Mouse (Mus musculus) cerebellum, adult 2 months (tissue): ENCODE data around the gene Rapgef5. TPM values are rescaled to one million over a fixed set of nuclear protein-coding genes. Genes with fewer than 3 reads are reported as not detected.

Experiments
- DNase-seq, 2 experiments: peaks; one replicate each; pipeline ENCODE4 v3.0.0; 2021
- H3K27ac ChIP-seq: fragments of 200-500 bp; 2 replicates; pipeline ENCODE4 v1.5.1; 2012; ENCODE audit warnings: low read length, control low read depth, inconsistent platforms; ENCODE audit not compliant: insufficient read depth
- H3K27me3 ChIP-seq: fragments of 200-500 bp; 2 replicates; pipeline ENCODE4 v1.6.1; 2012; ENCODE audit warnings: inconsistent platforms, mild to moderate bottlenecking, low read length, moderate library complexity; ENCODE audit not compliant: control insufficient read depth, insufficient read depth
- H3K4me1 ChIP-seq: fragments of 200-500 bp; 2 replicates; pipeline ENCODE4 v1.6.1; 2011; ENCODE audit warnings: low read length; ENCODE audit not compliant: control insufficient read depth, insufficient read depth
- H3K4me3 ChIP-seq: fragments of 200-500 bp; replicated peaks from 2 replicates; pipeline ENCODE3; 2011; ENCODE audit warnings: mild to moderate bottlenecking, low read depth, low read length, control low read depth; ENCODE audit not compliant: insufficient read depth
- CTCF ChIP-seq: fragments of 200-500 bp; IDR thresholded peaks from 2 replicates; pipeline ENCODE4 v1.5.1; 2011; ENCODE audit warnings: low read depth, mild to moderate bottlenecking, control low read depth, low read length, moderate library complexity, borderline replicate concordance; ENCODE audit not compliant: insufficient read depth
- POLR2A ChIP-seq: fragments of 200-500 bp; IDR thresholded peaks from 2 replicates; pipeline ENCODE4 v1.6.1; 2011; ENCODE audit warnings: low read length, control low read depth, borderline replicate concordance; ENCODE audit not compliant: insufficient read depth
- WGBS: fragments of 180-500 bp; shearing (Covaris S2); methylation state at CpG from one replicate; pipeline ENCODE4 v1.1.7; 2018; 5-methylcytosine and 5-hydroxymethylcytosine counted together
- polyA plus RNA-seq: library from polyadenylated mRNA; depleted of rRNA; stranded (reverse); fragments of >200 nt; gene quantifications from 2 replicates; pipeline ENCODE4 v1.2.3, GENCODE M21; 2012

Gene Rapgef5
- polyA plus RNA-seq, 1 experiment = 26.7 TPM

DNA sequence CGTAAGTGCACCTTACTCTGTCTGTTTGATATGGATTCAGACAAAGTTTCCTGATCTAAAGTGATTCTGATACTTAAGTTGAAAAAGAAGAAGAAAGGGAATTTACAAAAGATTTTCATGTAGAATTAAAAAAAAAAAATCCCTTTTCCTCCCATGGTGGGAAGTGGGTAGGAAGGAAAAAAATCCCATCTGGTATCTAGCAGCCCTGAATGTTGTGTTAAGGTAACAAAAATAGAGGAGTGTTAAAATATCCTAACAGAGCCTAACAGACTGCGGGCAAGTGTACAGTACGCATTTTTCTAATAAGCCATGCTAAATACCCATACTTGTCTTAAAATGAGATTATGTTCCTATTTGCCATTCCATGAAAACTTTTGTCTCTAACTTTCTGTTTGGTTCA is 150.1 kb downstream of the Rapgef5 start:
- Histone ChIP-seq H3K4me3 (no peak overlapping the region), H3K27ac (no peak overlapping the region), H3K4me1 (no peaks in the 10 kb centered on the region), H3K27me3 (no peaks in the 10 kb centered on the region)
- 98% methylated on average over 3 of the region's 3 CpGs for WGBS
- no peak for DNase-seq
- TF ChIP-seq POLR2A (no peak), CTCF (no peak)

DNA sequence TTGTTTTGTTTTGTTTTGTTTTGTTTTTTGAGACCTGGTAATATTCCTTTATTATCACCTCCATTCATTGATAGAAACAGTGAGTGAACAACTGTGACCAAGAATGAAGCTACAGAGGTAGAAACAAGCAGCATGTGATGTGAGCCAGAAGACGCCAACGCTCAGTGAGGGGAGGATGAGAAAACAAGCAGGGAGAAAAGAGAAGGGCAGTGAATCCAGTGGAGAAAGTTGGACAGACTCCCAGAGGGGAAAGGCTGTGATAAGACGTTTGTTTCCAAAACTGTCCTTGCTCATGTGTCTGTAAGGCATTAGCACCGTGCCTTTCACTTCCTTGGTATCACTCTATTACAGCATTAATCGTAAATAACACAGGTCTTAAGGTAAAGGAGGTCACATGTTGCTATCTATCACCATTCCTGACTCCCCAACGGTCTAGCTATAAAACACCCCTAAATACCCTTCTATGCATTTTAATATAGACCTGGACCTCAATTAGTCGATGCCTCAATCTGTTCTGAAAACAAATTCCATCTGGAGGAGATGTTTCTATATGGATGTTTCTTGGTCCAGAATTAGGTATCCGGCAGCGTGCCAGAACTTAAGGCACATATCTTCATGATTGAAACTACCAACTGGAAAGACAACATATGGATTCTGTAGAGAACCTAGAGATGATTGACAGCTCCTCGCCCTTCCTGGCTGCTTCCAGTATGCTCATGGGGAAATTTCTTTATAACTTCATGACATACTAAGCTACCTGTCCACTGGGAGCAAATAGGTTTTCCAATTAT is 153.5 kb downstream of the Rapgef5 start:
- no peak for DNase-seq
- WGBS = 65% methylated on average over 10 of the region's 10 CpGs
- H3K27me3 ChIP-seq = no peaks in the 10 kb centered on the region
- H3K27ac ChIP-seq = no peak overlapping the region
- TF ChIP-seq POLR2A (no peak), CTCF (no peak)
- H3K4me3 ChIP-seq = no peak overlapping the region
- H3K4me1 ChIP-seq = no peaks in the 10 kb centered on the region

DNA sequence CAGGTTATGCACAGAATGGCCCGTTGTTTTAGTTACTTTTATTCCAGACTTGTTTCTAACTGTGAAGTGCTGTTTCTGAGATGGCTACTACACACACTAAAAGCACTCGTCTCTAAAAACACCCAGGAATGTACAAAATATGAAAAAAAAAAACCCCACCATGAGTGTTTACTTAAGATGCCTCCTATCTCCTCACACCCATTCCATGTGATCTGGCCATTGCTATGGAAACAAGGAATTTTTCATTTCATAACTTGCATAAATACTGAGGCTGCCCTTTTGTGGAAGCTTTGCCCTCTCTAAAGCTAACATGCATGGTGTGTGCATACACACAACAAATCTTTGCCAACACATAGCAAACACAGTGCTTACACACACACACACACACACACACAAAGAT is 156.9 kb downstream of the Rapgef5 start:
- no peak for TF ChIP-seq CTCF
- no peak for TF ChIP-seq POLR2A

DNA sequence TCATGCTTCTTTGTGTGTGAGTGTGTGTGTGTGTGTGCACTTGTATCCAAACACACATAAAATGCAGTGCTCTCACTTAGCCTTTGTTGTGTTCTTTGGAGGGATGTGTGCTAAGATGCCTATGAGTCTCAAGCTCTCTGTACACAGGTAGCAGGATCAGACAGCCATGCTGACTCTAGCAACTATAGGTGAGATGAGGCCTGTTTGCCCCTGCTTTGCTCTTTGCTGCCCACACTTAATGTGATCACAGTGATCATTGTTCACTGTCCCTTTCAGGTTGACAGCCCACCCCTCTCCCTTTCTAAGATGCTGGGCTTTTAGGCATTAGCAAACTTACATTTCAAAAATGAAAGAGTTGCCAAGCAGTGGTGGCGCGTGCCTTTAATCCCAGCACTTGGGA is 158.2 kb downstream of the Rapgef5 start:
- TF ChIP-seq CTCF (no peak), POLR2A (no peak)
- Histone ChIP-seq H3K27me3 (no peaks in the 10 kb centered on the region), H3K4me1 (no peaks in the 10 kb centered on the region), H3K4me3 (no peak overlapping the region), H3K27ac (no peak overlapping the region)
- DNase-seq = no peak
- WGBS = 97% methylated on average over 2 of the region's 2 CpGs

More for the DNA sequence above, 156.9 kb downstream of the Rapgef5 start:
- WGBS = 75% methylated on average over 2 of the region's 2 CpGs
- Histone ChIP-seq H3K4me3 (no peak overlapping the region), H3K4me1 (no peaks in the 10 kb centered on the region), H3K27me3 (no peaks in the 10 kb centered on the region), H3K27ac (no peak overlapping the region)
- no peak for DNase-seq

DNA sequence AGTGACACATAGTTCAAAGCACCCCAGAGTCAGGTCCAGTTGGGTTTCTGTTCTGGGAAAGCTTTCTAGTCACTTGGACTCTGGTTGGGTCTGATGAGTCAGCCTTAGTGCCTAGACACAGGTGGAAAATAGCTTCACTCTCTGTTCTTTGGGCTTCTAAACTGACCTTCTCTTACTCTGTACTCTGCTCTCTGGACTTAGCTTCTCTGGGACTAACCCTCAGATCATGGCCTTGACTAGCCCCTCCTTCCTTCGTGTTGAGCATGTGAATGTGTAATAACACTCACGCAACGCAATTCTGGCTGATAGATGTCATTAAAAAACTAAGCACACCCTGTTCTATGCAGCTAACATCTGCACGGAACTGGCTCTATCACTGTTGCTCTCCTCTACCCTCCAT is 160.0 kb downstream of the Rapgef5 start:
- no peak for TF ChIP-seq POLR2A
- TF ChIP-seq CTCF = no peak
- Histone ChIP-seq H3K4me1 (no peaks in the 10 kb centered on the region; the same call in 1 of the 2 replicates), H3K27ac (no peak overlapping the region), H3K4me3 (no peak overlapping the region), H3K27me3 (no peaks in the 10 kb centered on the region)
- DNase-seq = no peak
- WGBS = 90% methylated on average over 4 of the region's 4 CpGs

DNA sequence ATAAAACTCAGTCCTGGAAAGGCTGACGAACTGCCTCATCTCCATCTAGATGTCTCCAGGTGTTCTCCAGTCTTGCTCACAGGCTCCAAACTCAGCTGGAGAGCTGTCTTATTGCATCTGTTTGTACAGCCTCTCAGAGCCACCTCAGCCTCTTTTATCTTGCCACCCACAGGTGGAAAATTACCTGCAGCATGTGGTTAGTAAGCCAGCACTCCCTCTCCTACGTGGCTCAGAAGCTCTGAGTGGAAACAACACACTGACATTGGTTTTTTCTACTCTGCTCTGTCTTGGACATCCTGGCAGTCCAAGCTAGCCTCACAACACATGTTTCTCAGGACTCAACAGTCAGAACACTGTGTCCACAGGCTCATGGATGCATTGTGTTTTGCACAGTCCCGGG is 162.6 kb downstream of the Rapgef5 start:
- 76% methylated on average over 3 of the region's 3 CpGs for WGBS
- Histone ChIP-seq H3K27ac (no peak overlapping the region), H3K4me1 (no peaks in the 10 kb centered on the region; the same call in 1 of the 2 replicates), H3K27me3 (no peaks in the 10 kb centered on the region), H3K4me3 (no peak overlapping the region)
- no peak for TF ChIP-seq CTCF
- no peak for TF ChIP-seq POLR2A
- DNase-seq = no peak

DNA sequence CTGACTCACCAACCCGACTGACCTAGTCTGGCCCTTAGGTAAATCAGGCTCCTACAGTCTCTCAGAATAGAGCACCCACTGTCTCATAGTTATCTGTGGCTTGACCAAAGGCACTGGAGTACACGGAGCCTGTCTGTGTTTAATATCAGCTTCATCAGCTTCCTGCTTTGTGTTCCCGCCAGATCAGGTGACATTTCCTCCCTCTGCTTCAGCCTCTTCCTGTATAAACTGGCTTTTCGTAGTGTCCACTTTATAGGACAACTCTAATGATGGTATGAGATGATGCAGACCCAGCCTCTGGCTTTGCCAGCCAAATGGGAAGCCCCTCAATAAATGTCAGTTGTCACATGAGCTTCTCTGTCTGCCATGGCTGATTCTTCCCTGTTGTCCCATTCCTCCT is 163.5 kb downstream of the Rapgef5 start:
- TF ChIP-seq POLR2A (no peak), CTCF (no peak)
- no peaks in the 10 kb centered on the region for H3K27me3 ChIP-seq
- DNase-seq = no peak
- no peak overlapping the region for H3K4me3 ChIP-seq
- no peaks in the 10 kb centered on the region; the same call in 1 of the 2 replicates for H3K4me1 ChIP-seq
- H3K27ac ChIP-seq = no peak overlapping the region
- 79% methylated on average over 4 of the region's 4 CpGs for WGBS

DNA sequence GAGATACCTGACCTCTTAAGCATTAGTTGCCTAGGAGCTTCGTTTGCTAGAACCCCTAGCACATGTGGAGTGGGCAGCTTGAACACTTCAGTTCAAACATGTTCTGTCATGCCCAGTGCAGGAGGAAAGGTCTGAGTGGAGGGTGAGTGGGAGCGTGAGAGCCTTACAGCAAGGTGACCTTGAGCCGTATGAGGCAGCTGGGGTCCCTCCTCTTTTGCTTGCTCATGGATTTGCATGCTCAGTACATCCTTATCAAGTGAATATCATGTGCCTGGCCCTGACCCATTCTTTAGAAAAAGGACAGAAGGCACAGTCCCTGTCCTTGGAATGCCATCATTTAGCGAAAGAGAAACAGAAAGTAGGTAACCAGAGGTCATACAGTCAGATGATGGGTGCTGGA is 165.0 kb downstream of the Rapgef5 start:
- Histone ChIP-seq H3K4me1 (no peaks in the 10 kb centered on the region; the same call in 1 of the 2 replicates), H3K27ac (no peak overlapping the region), H3K4me3 (no peak overlapping the region), H3K27me3 (no peaks in the 10 kb centered on the region)
- no peak for DNase-seq
- whole genome bisulfite sequencing = 85% methylated on average over 4 of the region's 4 CpGs
- TF ChIP-seq POLR2A = no peak
- TF ChIP-seq CTCF = no peak
